Mouse (Mus musculus): ENCODE results near the gene Serpinb1c. TPM values are rescaled to one million over a fixed set of nuclear protein-coding genes. Genes with fewer than 3 reads are reported as not detected.

The Serpinb1c gene
- total and polyA plus RNA-seq, 3 experiments, result not detected

DNA sequence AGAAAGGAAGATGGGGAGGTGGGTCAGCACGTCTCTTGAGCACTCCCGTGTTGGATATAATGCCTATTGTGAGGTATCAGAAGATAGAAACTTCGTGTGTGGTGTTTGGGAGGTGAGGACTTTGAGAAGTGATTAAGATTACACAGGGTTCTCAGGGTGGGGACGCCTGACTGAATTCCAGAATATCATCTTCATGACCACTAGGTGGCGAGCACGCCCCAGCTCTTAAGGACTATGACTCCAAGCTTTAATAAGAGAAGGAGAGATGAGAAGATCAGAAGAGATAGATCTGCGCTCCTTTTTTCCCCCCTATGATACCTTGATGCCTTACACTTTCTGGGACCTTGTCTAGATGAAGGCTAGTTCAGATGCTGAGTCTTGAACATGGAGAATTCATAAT lies 46.0 kb downstream of the Serpinb1c start:
- H3K27me3 ChIP-seq (ENCODE audit: control insufficient read depth in 1 of 2, insufficient read depth in 2 of 2, low read length in 2 of 2), result peaks cover 0 to 3% of the 10 kb centered on the region in 2 experiments; a peak in 2 of 4 replicates
- no peak overlapping the region for H3K4me3 ChIP-seq (ENCODE audit: control insufficient read depth in 1 of 2, insufficient read depth in 1 of 2, low read depth in 2 of 2, low read length in 2 of 2)
- H3K79me2 ChIP-seq (ENCODE audit: control insufficient read depth, insufficient read depth, low read length, poor library complexity), result no peaks in the 10 kb centered on the region
- H3K9me3 ChIP-seq (replicated peaks; ENCODE audit: insufficient read depth, low read length), result no peaks in the 10 kb centered on the region
- no peak overlapping the region for H3K9ac ChIP-seq (ENCODE audit: control insufficient read depth, low read depth, low read length, poor library complexity, severe bottlenecking)
- H3K27ac ChIP-seq (ENCODE audit: control insufficient read depth, low read depth, low read length), result no peak overlapping the region
- TF ChIP-seq SMC3 (IDR thresholded peaks at IDR 0.05; ENCODE audit: low read depth, low read length) (peak; percentile 49), SIN3A (IDR thresholded peaks at IDR 0.05; ENCODE audit: low read length) (peak; percentile 53; the same call in 1 of the 2 replicates), ZC3H11A (IDR thresholded peaks at IDR 0.05; ENCODE audit: low read depth, low read length) (peak; percentile 39), CTCF (IDR thresholded peaks at IDR 0.05 in 2 of 3, conservative IDR thresholded peaks at IDR 0.05 in 1 of 3; ENCODE audit: control insufficient read depth in 1 of 3, insufficient read depth in 1 of 3, low read depth in 2 of 3, low read length in 3 of 3, poor library complexity in 1 of 3, severe bottlenecking in 1 of 3) (peak; percentile 66 to 81 (median 72)), MXI1 (IDR thresholded peaks at IDR 0.05; ENCODE audit: low read depth, low read length) (0 out of 2 replicates have a peak, but pooled peaks have one; percentile 40), JUND (IDR thresholded peaks at IDR 0.05; ENCODE audit: low read depth, low read length) (no peak), MYC (IDR thresholded peaks at IDR 0.05; ENCODE audit: low read depth, low read length) (0 out of 2 replicates have a peak, but pooled peaks have one; percentile 46), CHD2 (IDR thresholded peaks at IDR 0.05; ENCODE audit: low read length) (no peak), RAD21 (IDR thresholded peaks at IDR 0.05; ENCODE audit: low read depth, low read length) (peak; percentile 65)
- peaks cover 10 to 30% of the 10 kb centered on the region in 2 experiments for H3K4me1 ChIP-seq (ENCODE audit: control insufficient read depth in 1 of 2, insufficient read depth in 2 of 2, low read length in 2 of 2)
- H3K36me3 ChIP-seq (ENCODE audit: control insufficient read depth in 1 of 2, insufficient read depth in 2 of 2, low read length in 2 of 2), result peaks cover 0 to 15% of the 10 kb centered on the region in 2 experiments; a peak in 2 of 4 replicates
- DNase-seq (ENCODE audit: low read depth, low spot score), result peak; percentile 84

DNA sequence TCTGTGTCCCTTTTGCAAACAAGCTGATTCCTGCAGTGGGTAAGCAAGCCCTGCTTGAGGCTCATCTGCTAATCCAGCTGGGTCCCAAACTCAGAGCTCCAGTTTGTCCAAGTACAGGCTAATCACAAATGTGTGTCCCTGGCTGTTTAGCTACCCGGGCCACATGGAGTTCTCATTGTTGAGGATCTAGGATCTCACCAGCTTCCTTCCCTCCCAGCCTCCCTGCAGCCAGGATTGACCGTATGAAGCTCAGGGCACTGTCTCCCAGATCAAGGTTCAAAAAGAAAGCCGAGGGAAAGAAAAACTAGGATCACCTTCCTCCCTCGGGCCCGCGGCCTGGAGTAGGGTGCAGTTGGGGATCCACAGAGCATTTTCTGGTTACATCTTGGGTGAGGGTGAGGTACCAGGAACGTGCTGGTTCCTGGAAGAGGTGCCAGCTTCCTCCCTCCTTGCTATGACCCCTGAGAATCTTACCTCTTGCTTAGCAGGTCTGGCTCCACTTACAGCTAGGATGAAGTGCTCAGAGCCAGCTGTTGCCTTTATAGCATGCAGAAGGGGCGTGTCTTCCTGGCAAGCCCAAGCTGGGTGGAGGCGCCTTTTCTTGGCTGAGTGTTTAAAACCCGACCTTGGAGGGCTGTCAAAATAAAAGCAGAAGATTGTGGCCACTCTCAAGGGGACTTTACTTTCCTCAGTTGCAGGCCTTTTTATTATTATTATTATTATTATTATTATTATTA lies 47.2 kb downstream of the Serpinb1c start, which contains the start of gene Serpinb1a:
Gene Serpinb1a, minus strand, starts transcription at position 518 of the 737 bp plus-strand sequence.
- H3K4me1 ChIP-seq (ENCODE audit: control insufficient read depth in 1 of 2, insufficient read depth in 2 of 2, low read length in 2 of 2), result peaks cover 10 to 31% of the 10 kb centered on the region in 2 experiments

More for the DNA sequence above, 47.2 kb downstream of the Serpinb1c start, which contains the start of gene Serpinb1a:
- Histone ChIP-seq H3K36me3 (ENCODE audit: control insufficient read depth in 1 of 2, insufficient read depth in 2 of 2, low read length in 2 of 2) (peaks cover 0 to 15% of the 10 kb centered on the region in 2 experiments; a peak in 2 of 4 replicates), H3K4me3 (ENCODE audit: control insufficient read depth in 1 of 2, insufficient read depth in 1 of 2, low read depth in 2 of 2, low read length in 2 of 2) (peak within 1 kb of the TSS; percentile 33 to 42), H3K9me3 (replicated peaks; ENCODE audit: insufficient read depth, low read length) (no peaks in the 10 kb centered on the region), H3K79me2 (ENCODE audit: control insufficient read depth, insufficient read depth, low read length, poor library complexity) (no peaks in the 10 kb centered on the region), H3K27ac (ENCODE audit: control insufficient read depth, low read depth, low read length) (no peak within 1 kb of the TSS), H3K27me3 (ENCODE audit: control insufficient read depth in 1 of 2, insufficient read depth in 2 of 2, low read length in 2 of 2) (peaks cover 0 to 3% of the 10 kb centered on the region in 2 experiments; a peak in 2 of 4 replicates), H3K9ac (ENCODE audit: control insufficient read depth, low read depth, low read length, poor library complexity, severe bottlenecking) (peak within 1 kb of the TSS; percentile 31)
- peak; percentile 92 for DNase-seq (ENCODE audit: low read depth, low spot score)
- peak; percentile 62; the same call in 1 of the 2 replicates for TF ChIP-seq ZMIZ1 (IDR thresholded peaks at IDR 0.05; ENCODE audit: low read depth, low read length)
- no peak for TF ChIP-seq GATA1 (IDR thresholded peaks at IDR 0.05; ENCODE audit: low read depth, low read length)
- TF ChIP-seq ZKSCAN1 (IDR thresholded peaks at IDR 0.05; ENCODE audit: low read depth, low read length), result no peak
- peak; percentile 90 for TF ChIP-seq TBP (IDR thresholded peaks at IDR 0.05; ENCODE audit: low read depth, low read length)
- TF ChIP-seq KAT2A (conservative IDR thresholded peaks at IDR 0.05; ENCODE audit: low read depth, low read length), result no peak
- TF ChIP-seq JUND (IDR thresholded peaks at IDR 0.05; ENCODE audit: low read depth, low read length), result no peak
- TF ChIP-seq POLR2AphosphoS5 (IDR thresholded peaks at IDR 0.05; ENCODE audit: borderline replicate concordance, low read depth, low read length), result no peak
- TF ChIP-seq POLR2AphosphoS2 (IDR thresholded peaks at IDR 0.05; ENCODE audit: low read length), result no peak
- TF ChIP-seq UBTF (IDR thresholded peaks at IDR 0.05; ENCODE audit: borderline replicate concordance, insufficient read depth, low read depth, low read length), result no peak
- no peak for TF ChIP-seq USF1 (IDR thresholded peaks at IDR 0.05; ENCODE audit: low read depth, low read length)
- peak; percentile 88 for TF ChIP-seq SIN3A (IDR thresholded peaks at IDR 0.05; ENCODE audit: low read length)
- no peak for TF ChIP-seq CTCF (IDR thresholded peaks at IDR 0.05 in 2 of 3, conservative IDR thresholded peaks at IDR 0.05 in 1 of 3; ENCODE audit: control insufficient read depth in 1 of 3, insufficient read depth in 1 of 3, low read depth in 2 of 3, low read length in 3 of 3, poor library complexity in 1 of 3, severe bottlenecking in 1 of 3)
- TF ChIP-seq NELFE (IDR thresholded peaks at IDR 0.05; ENCODE audit: low read depth, low read length), result no peak
- no peak for TF ChIP-seq MAX (IDR thresholded peaks at IDR 0.05; ENCODE audit: low read length)
- TF ChIP-seq MYC (IDR thresholded peaks at IDR 0.05; ENCODE audit: low read depth, low read length), result no peak
- TF ChIP-seq HCFC1 (IDR thresholded peaks at IDR 0.05; ENCODE audit: low read depth, low read length), result no peak
- no peak for TF ChIP-seq MAFK (IDR thresholded peaks at IDR 0.05; ENCODE audit: borderline replicate concordance, low read depth, low read length)
- TF ChIP-seq ZC3H11A (IDR thresholded peaks at IDR 0.05; ENCODE audit: low read depth, low read length), result no peak
- TF ChIP-seq MXI1 (IDR thresholded peaks at IDR 0.05; ENCODE audit: low read depth, low read length), result peak; percentile 57; the same call in 1 of the 2 replicates
- TF ChIP-seq ETS1 (IDR thresholded peaks at IDR 0.05; ENCODE audit: low read depth, low read length), result peak; percentile 78
- TF ChIP-seq POLR2A (IDR thresholded peaks at IDR 0.05; ENCODE audit: control insufficient read depth in 1 of 2, insufficient read depth in 1 of 2, low read depth in 1 of 2, low read length in 2 of 2, poor library complexity in 1 of 2), result peak in 1 of 2 experiments; percentile 56; a peak in 2 of 4 replicates

All from MEL (cell line).